Comparison of ENCODE assay signal across 8 mouse cellular contexts in the genomic region with DNA sequence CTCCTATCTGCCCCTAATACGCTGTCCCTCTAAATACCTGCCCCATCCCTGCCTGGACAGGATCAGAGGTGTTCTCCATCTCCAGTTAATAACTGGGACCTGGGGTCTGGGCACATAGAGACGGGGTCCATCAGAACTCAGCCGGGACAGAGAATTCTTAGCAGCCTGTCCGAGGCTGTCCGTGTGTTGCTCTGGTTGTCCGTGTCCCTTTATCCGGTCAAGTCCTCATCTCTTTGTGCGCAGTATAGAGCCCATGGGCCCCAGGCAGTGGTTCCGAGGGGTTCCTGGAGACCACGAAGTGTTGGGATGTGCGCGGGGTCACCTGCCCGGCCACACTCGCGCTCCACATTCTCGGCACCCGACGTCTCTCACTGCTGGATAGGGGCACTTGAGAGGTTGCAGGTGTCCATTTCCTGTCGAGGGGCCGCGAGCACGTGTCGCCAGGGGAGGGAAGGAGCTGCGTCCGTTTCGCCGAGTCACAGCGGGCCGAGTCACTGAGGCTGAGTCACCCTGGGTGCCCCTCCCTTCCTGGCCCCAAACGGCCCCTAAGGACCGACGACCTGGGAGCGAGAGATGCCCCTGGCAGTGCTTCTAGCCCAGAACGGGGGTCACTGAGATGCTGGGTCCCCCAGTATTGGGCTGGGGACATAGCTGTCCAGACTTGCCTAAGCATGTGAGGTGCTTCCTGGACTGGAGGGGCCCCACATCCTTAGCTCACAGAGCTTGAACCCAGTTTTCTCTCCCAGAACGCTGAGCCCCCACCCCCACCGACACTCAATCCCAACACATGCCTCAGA. TPM values are rescaled to one million over a fixed set of nuclear protein-coding genes. Genes with fewer than 3 reads are reported as not detected.
DNase-seq lines count a peak whose midpoint lies in the region; ATAC-seq and TF ChIP-seq lines count a peak whose summit lies in the region.

No protein-coding gene starts in this region.

- H3K9ac ChIP-seq in kidney, embryonic 14.5 days (ENCODE audit: low read depth, low read length), result no peak overlapping the region
- 0 out of 2 replicates have a peak overlapping the region, but pooled peaks have one; percentile 46 for H3K9ac ChIP-seq in forebrain, postnatal 0 days
- peak overlapping the region; percentile 49; the same call in 1 of the 2 replicates for H3K9ac ChIP-seq in liver, embryonic 13.5 days

- peak overlapping the region; percentile 52 for H3K4me3 ChIP-seq in kidney, embryonic 14.5 days (ENCODE audit: low read length)
- peak overlapping the region; percentile 56 for H3K4me3 ChIP-seq in forebrain, postnatal 0 days (ENCODE audit: low read depth, low read length)
- H3K4me3 ChIP-seq in liver, embryonic 13.5 days (replicated peaks), result peak overlapping the region; percentile 64
- H3K4me3 ChIP-seq in small intestine, adult 2 months (ENCODE audit: low read depth, low read length), result peak overlapping the region; percentile 79

- no peak overlapping the region for H3K27ac ChIP-seq in kidney, embryonic 14.5 days (ENCODE audit: low read depth, low read length)
- no peak overlapping the region for H3K27ac ChIP-seq in forebrain, postnatal 0 days (ENCODE audit: low read depth, low read length)
- no peak overlapping the region for H3K27ac ChIP-seq in liver, embryonic 13.5 days
- no peak overlapping the region for H3K27ac ChIP-seq in small intestine, adult 2 months (ENCODE audit: insufficient read depth, low read depth, low read length)

- peak overlapping the region; percentile 90 for H3K4me2 ChIP-seq in kidney, embryonic 14.5 days (replicated peaks; ENCODE audit: low read depth, low read length)
- H3K4me2 ChIP-seq in forebrain, postnatal 0 days (ENCODE audit: low read depth), result peak overlapping the region; percentile 92
- H3K4me2 ChIP-seq in liver, embryonic 13.5 days, result peak overlapping the region; percentile 87

- H3K4me1 ChIP-seq in kidney, embryonic 14.5 days (ENCODE audit: control insufficient read depth, insufficient read depth, low read length), result no peaks in the 10 kb centered on the region; the same call in 1 of the 2 replicates
- no peaks in the 10 kb centered on the region for H3K4me1 ChIP-seq in forebrain, postnatal 0 days (ENCODE audit: insufficient read depth)
- H3K4me1 ChIP-seq in liver, embryonic 13.5 days (replicated peaks), result peaks cover 22% of the 10 kb centered on the region
- H3K4me1 ChIP-seq in small intestine, adult 2 months (ENCODE audit: control insufficient read depth, insufficient read depth, insufficient read length, low read length), result peaks cover 13% of the 10 kb centered on the region

- no peak for TF ChIP-seq CTCF in forebrain, postnatal 0 days (IDR thresholded peaks at IDR 0.05; ENCODE audit: low read depth)
- no peak for TF ChIP-seq CTCF in small intestine, adult 2 months (IDR thresholded peaks at IDR 0.05; ENCODE audit: extremely low read depth, insufficient read length, insufficient replicate concordance, low read depth, low read length)

- TF ChIP-seq POLR2A in small intestine, adult 2 months (IDR thresholded peaks at IDR 0.05; ENCODE audit: low read depth, low read length), result no peak

- DNase-seq in kidney, postnatal 14 days, result no peak
- peak; percentile 82 for DNase-seq in Muller cell, postnatal 12 days (ENCODE audit: inconsistent ontology term)
- no peak for DNase-seq in forebrain, postnatal 0 days
- DNase-seq in liver, embryonic 13.5 days, result peak; percentile 65
- no peak for DNase-seq in kidney, adult 11 months

- peaks cover 30% of the 10 kb centered on the region for H3K27me3 ChIP-seq in kidney, embryonic 14.5 days (ENCODE audit: control insufficient read depth, insufficient read depth, low read length)
- H3K27me3 ChIP-seq in forebrain, postnatal 0 days (ENCODE audit: insufficient read depth, low read length), result peaks cover 29% of the 10 kb centered on the region
- H3K27me3 ChIP-seq in liver, embryonic 13.5 days, result peaks cover 71% of the 10 kb centered on the region
- peaks cover 17% of the 10 kb centered on the region for H3K27me3 ChIP-seq in small intestine, adult 2 months (ENCODE audit: control insufficient read depth, insufficient read depth, low read length)

- WGBS in kidney, embryonic 14.5 days, result 6% methylated on average over 36 of the region's 36 CpGs
- 8% methylated on average over 36 of the region's 36 CpGs for WGBS in forebrain, postnatal 0 days
- WGBS in liver, embryonic 13.5 days (ENCODE audit: insufficient replicate concordance), result 6% methylated on average over 36 of the region's 36 CpGs
- WGBS in small intestine, adult 2 months, result 5% methylated on average over 36 of the region's 36 CpGs

- H3K36me3 ChIP-seq in kidney, embryonic 14.5 days (ENCODE audit: control insufficient read depth, insufficient read depth, low read length), result no peaks in the 10 kb centered on the region
- no peaks in the 10 kb centered on the region for H3K36me3 ChIP-seq in forebrain, postnatal 0 days (ENCODE audit: insufficient read depth)
- H3K36me3 ChIP-seq in liver, embryonic 13.5 days, result no peaks in the 10 kb centered on the region
- no peaks in the 10 kb centered on the region for H3K36me3 ChIP-seq in small intestine, adult 2 months (ENCODE audit: control insufficient read depth, insufficient read depth, low read length)

- no peak; the same call in 1 of the 2 replicates for ATAC-seq in kidney, embryonic 14.5 days (ENCODE audit: low FRiP score, low TSS enrichment)
- no peak for ATAC-seq in forebrain, postnatal 0 days
- ATAC-seq in liver, embryonic 13.5 days (ENCODE audit: low read depth), result peak; percentile 73
- ATAC-seq in activated CD4-positive, CD25-positive, alpha-beta regulatory T cell, adult 4 months, result no peak

- no peaks in the 10 kb centered on the region for H3K9me3 ChIP-seq in kidney, embryonic 14.5 days (ENCODE audit: control insufficient read depth, low read length)
- no peaks in the 10 kb centered on the region for H3K9me3 ChIP-seq in forebrain, postnatal 0 days (ENCODE audit: low read length)
- H3K9me3 ChIP-seq in liver, embryonic 13.5 days (replicated peaks), result no peaks in the 10 kb centered on the region

RNA-seq across cellular contexts. Expression of a gene that starts 1.2 kb away (rescaled TPM):
- not detected in 2 replicates for polyA plus RNA-seq in kidney, embryonic 14.5 days (2014; fragmentation: Nextera tagmentation; extraction: Ambion mirVana)
- 0.19 TPM in 1 of 2 replicates, not detected in the other for total RNA-seq in forebrain, postnatal 0 days (2014; rRNA removed)
- polyA plus RNA-seq in forebrain, postnatal 0 days (2015; fragmentation: Nextera tagmentation; extraction: Ambion mirVana), result not detected in 2 replicates
- polyA plus RNA-seq in liver, embryonic 13.5 days (2015; fragmentation: Nextera tagmentation; extraction: Ambion mirVana), result not detected in 2 replicates
- 0.91 and 2.6 TPM in 2 replicates for polyA plus RNA-seq in small intestine, adult 2 months (2012; rRNA removed)
- not detected for polyA plus RNA-seq in activated CD4-positive, CD25-positive, alpha-beta regulatory T cell, adult 4 months (2017; shearing (Covaris generic))

RNA-seq across cellular contexts. Expression of a gene that starts 9.1 kb away (rescaled TPM):
- 8.5 and 11.3 TPM in 2 replicates for polyA plus RNA-seq in kidney, embryonic 14.5 days (2014; fragmentation: Nextera tagmentation; extraction: Ambion mirVana)
- 19.3 and 21.2 TPM in 2 replicates for total RNA-seq in forebrain, postnatal 0 days (2014; rRNA removed)
- 15.3 and 16.2 TPM in 2 replicates for polyA plus RNA-seq in forebrain, postnatal 0 days (2015; fragmentation: Nextera tagmentation; extraction: Ambion mirVana)
- polyA plus RNA-seq in liver, embryonic 13.5 days (2015; fragmentation: Nextera tagmentation; extraction: Ambion mirVana), result 2.0 and 2.1 TPM in 2 replicates
- 3.3 and 4.4 TPM in 2 replicates for polyA plus RNA-seq in small intestine, adult 2 months (2012; rRNA removed)
- polyA plus RNA-seq in activated CD4-positive, CD25-positive, alpha-beta regulatory T cell, adult 4 months (2017; shearing (Covaris generic)), result 1 to 10 TPM; 1.1 to 1.2 TPM

RNA-seq across cellular contexts. Expression of a gene that starts 11.9 kb away (rescaled TPM):
- polyA plus RNA-seq in kidney, embryonic 14.5 days (2014; fragmentation: Nextera tagmentation; extraction: Ambion mirVana), result 122 and 125 TPM in 2 replicates
- total RNA-seq in forebrain, postnatal 0 days (2014; rRNA removed), result 116 and 125 TPM in 2 replicates
- polyA plus RNA-seq in forebrain, postnatal 0 days (2015; fragmentation: Nextera tagmentation; extraction: Ambion mirVana), result 175 and 180 TPM in 2 replicates
- polyA plus RNA-seq in liver, embryonic 13.5 days (2015; fragmentation: Nextera tagmentation; extraction: Ambion mirVana), result 34.0 and 34.7 TPM in 2 replicates
- 72.5 and 143 TPM in 2 replicates for polyA plus RNA-seq in small intestine, adult 2 months (2012; rRNA removed)
- 10 to 100 TPM; 65.0 to 84.0 TPM for polyA plus RNA-seq in activated CD4-positive, CD25-positive, alpha-beta regulatory T cell, adult 4 months (2017; shearing (Covaris generic))

RNA-seq across cellular contexts. Expression of a gene that starts 19.8 kb away (rescaled TPM):
- 0.54 TPM in 2 replicates for polyA plus RNA-seq in kidney, embryonic 14.5 days (2014; fragmentation: Nextera tagmentation; extraction: Ambion mirVana)
- 1.0 and 1.7 TPM in 2 replicates for total RNA-seq in forebrain, postnatal 0 days (2014; rRNA removed)
- 2.3 and 2.5 TPM in 2 replicates for polyA plus RNA-seq in forebrain, postnatal 0 days (2015; fragmentation: Nextera tagmentation; extraction: Ambion mirVana)
- 0.35 and 0.53 TPM in 2 replicates for polyA plus RNA-seq in liver, embryonic 13.5 days (2015; fragmentation: Nextera tagmentation; extraction: Ambion mirVana)
- 8.2 and 10.2 TPM in 2 replicates for polyA plus RNA-seq in small intestine, adult 2 months (2012; rRNA removed)
- polyA plus RNA-seq in activated CD4-positive, CD25-positive, alpha-beta regulatory T cell, adult 4 months (2017; shearing (Covaris generic)), result 100 to 1,000 TPM; 175 to 215 TPM

RNA-seq across cellular contexts. Expression of a gene that starts 23.6 kb away (rescaled TPM):
- 39.0 and 40.8 TPM in 2 replicates for polyA plus RNA-seq in kidney, embryonic 14.5 days (2014; fragmentation: Nextera tagmentation; extraction: Ambion mirVana)
- total RNA-seq in forebrain, postnatal 0 days (2014; rRNA removed), result 56.6 and 59.5 TPM in 2 replicates
- 72.5 and 72.7 TPM in 2 replicates for polyA plus RNA-seq in forebrain, postnatal 0 days (2015; fragmentation: Nextera tagmentation; extraction: Ambion mirVana)
- polyA plus RNA-seq in liver, embryonic 13.5 days (2015; fragmentation: Nextera tagmentation; extraction: Ambion mirVana), result 18.0 and 19.0 TPM in 2 replicates
- 41.8 and 76.3 TPM in 2 replicates for polyA plus RNA-seq in small intestine, adult 2 months (2012; rRNA removed)
- 10 to 100 TPM; 17.6 to 18.6 TPM for polyA plus RNA-seq in activated CD4-positive, CD25-positive, alpha-beta regulatory T cell, adult 4 months (2017; shearing (Covaris generic))

Comparison
In these comparisons a context has a peak if more than half of its experiments do, and no peak if none do; other contexts are left out.
1. DNase-seq: peak in Muller cell, postnatal 12 days (single experiment) and liver, embryonic 13.5 days (single experiment); none in kidney, postnatal 14 days (single experiment), forebrain, postnatal 0 days (single experiment) and kidney, adult 11 months (single experiment).
2. Peak in every context shown above with its lines, with median percentiles within 50 percentile points of each other: H3K4me2 ChIP-seq and H3K4me3 ChIP-seq.